In genomic region chr11:97146724-97147123, GRCm38 (mm10) we compare ENCODE assay signal across 8 mouse cellular contexts. TPM values are rescaled to one million over a fixed set of nuclear protein-coding genes. Genes with fewer than 3 reads are reported as not detected.
DNase-seq lines count a peak whose midpoint lies in the region; ATAC-seq and TF ChIP-seq lines count a peak whose summit lies in the region.

No protein-coding gene starts in this region.

- peak overlapping the region; percentile 44 for H3K4me2 ChIP-seq in liver, postnatal 0 days (ENCODE audit: low read depth, low read length)

- no peak for ATAC-seq in liver, postnatal 0 days
- ATAC-seq in erythroblast, adult 5-6 weeks (replicated peaks; ENCODE audit: low FRiP score, poor library complexity, severe bottlenecking): no peak

- no peak overlapping the region for H3K27ac ChIP-seq in ES-Bruce4 (ENCODE audit: insufficient read depth, low read length)
- H3K27ac ChIP-seq in cerebellum, adult 2 months (ENCODE audit: insufficient read depth, low read length): no peak overlapping the region
- no peak overlapping the region for H3K27ac ChIP-seq in liver, postnatal 0 days (ENCODE audit: low read depth)

- H3K4me1 ChIP-seq in ES-Bruce4 (ENCODE audit: control insufficient read depth, insufficient read depth, low read length): peaks cover 5% of the 10 kb centered on the region
- peaks cover 10% of the 10 kb centered on the region for H3K4me1 ChIP-seq in cerebellum, adult 2 months (ENCODE audit: control insufficient read depth, insufficient read depth, low read length)
- H3K4me1 ChIP-seq in liver, postnatal 0 days (ENCODE audit: insufficient read depth): peaks cover 14% of the 10 kb centered on the region

- no peaks in the 10 kb centered on the region for H3K36me3 ChIP-seq in ES-Bruce4 (ENCODE audit: control insufficient read depth, insufficient read depth, low read length, poor library complexity, severe bottlenecking)
- 0 out of 2 replicates have a peak, but pooled peaks cover 6% of the 10 kb centered on the region for H3K36me3 ChIP-seq in liver, postnatal 0 days (replicated peaks; ENCODE audit: insufficient read depth, low read length)

- peak; percentile 67 for DNase-seq in 416B (ENCODE audit: low read depth)
- DNase-seq in cerebellum, adult 2 months: peak; percentile 54 to 80
- DNase-seq in gastrocnemius, postnatal 10 days: peak; percentile 84
- DNase-seq in kidney, postnatal 14 days: peak; percentile 72
- peak; percentile 82 for DNase-seq in liver, postnatal 0 days
- peak; percentile 58 to 70 for DNase-seq in right cerebral cortex, postnatal 36 days (ENCODE audit: low spot score in 2 of 2)

- no peak for TF ChIP-seq EP300 in ES-Bruce4 (IDR thresholded peaks at IDR 0.05; ENCODE audit: insufficient read depth, low read depth, low read length)
- no peak for TF ChIP-seq EP300 in liver, postnatal 0 days (IDR thresholded peaks at IDR 0.05; ENCODE audit: low read depth)

- TF ChIP-seq CTCF in ES-Bruce4 (IDR thresholded peaks at IDR 0.05; ENCODE audit: low read depth, low read length): peak; percentile 94
- TF ChIP-seq CTCF in cerebellum, adult 2 months (IDR thresholded peaks at IDR 0.05; ENCODE audit: borderline replicate concordance, insufficient read depth, low read depth, low read length): peak; percentile 85
- peak; percentile 90 for TF ChIP-seq CTCF in liver, postnatal 0 days (IDR thresholded peaks at IDR 0.05; ENCODE audit: low read depth)

- WGBS in cerebellum, adult 2 months: 13% methylated on average over 8 of the region's 8 CpGs
- WGBS in liver, postnatal 0 days (ENCODE audit: insufficient replicate concordance): 10% methylated on average over 8 of the region's 8 CpGs

- H3K4me3 ChIP-seq in ES-Bruce4 (ENCODE audit: low read depth, low read length): no peak overlapping the region
- H3K4me3 ChIP-seq in cerebellum, adult 2 months (replicated peaks; ENCODE audit: insufficient read depth, low read depth, low read length): no peak overlapping the region
- H3K4me3 ChIP-seq in liver, postnatal 0 days (ENCODE audit: low read depth, low read length): no peak overlapping the region

- TF ChIP-seq POLR2A in ES-Bruce4 (IDR thresholded peaks at IDR 0.05; ENCODE audit: insufficient read depth, low read length): no peak
- TF ChIP-seq POLR2A in cerebellum, adult 2 months (IDR thresholded peaks at IDR 0.05; ENCODE audit: borderline replicate concordance, insufficient read depth, low read length): no peak

- peak overlapping the region; percentile 20; the same call in 1 of the 2 replicates for H3K9ac ChIP-seq in ES-Bruce4 (ENCODE audit: low read depth, poor library complexity, severe bottlenecking)
- H3K9ac ChIP-seq in liver, postnatal 0 days (replicated peaks): no peak overlapping the region

- no peaks in the 10 kb centered on the region for H3K9me3 ChIP-seq in ES-Bruce4 (replicated peaks; ENCODE audit: control insufficient read depth, insufficient read depth, low read length, poor library complexity, severe bottlenecking)
- H3K9me3 ChIP-seq in liver, postnatal 0 days (ENCODE audit: low read length): no peaks in the 10 kb centered on the region

- no peaks in the 10 kb centered on the region for H3K27me3 ChIP-seq in ES-Bruce4 (ENCODE audit: control insufficient read depth, insufficient read depth, low read length, poor library complexity, severe bottlenecking)
- no peaks in the 10 kb centered on the region for H3K27me3 ChIP-seq in cerebellum, adult 2 months (ENCODE audit: control insufficient read depth, insufficient read depth, low read length)
- peaks cover 15% of the 10 kb centered on the region for H3K27me3 ChIP-seq in liver, postnatal 0 days (ENCODE audit: insufficient read depth, low read length)

RNA-seq across cellular contexts. Expression of gene Tbkbp1, which starts 4.6 kb away (rescaled TPM):
- 5.4 and 6.1 TPM in 2 replicates for polyA plus RNA-seq in ES-Bruce4 (2011; ENCODE audit: insufficient read depth, insufficient read length, low read depth, missing spikeins)
- 94.3 and 97.7 TPM in 2 replicates for polyA plus RNA-seq in cerebellum, adult 2 months (2012; rRNA removed)
- 1 to 10 TPM; 7.1 to 9.9 TPM for total RNA-seq in gastrocnemius, postnatal 10 days (2021)
- 1.6 and 1.8 TPM in 2 replicates for polyA plus RNA-seq in liver, postnatal 0 days (2015; fragmentation: Nextera tagmentation; extraction: Ambion mirVana)
- 0.96 and 2.7 TPM in 2 replicates for total RNA-seq in erythroblast, adult 5-6 weeks (2015; ENCODE audit: low replicate concordance)
- total RNA-seq in erythroblast, adult 5-6 weeks (2017; ENCODE audit: low replicate concordance): 0.70 and 6.3 TPM in 2 replicates

RNA-seq across cellular contexts. Expression of gene Tbx21, which starts 31.6 kb away (rescaled TPM):
- 0.24 TPM in 1 of 2 replicates, not detected in the other for polyA plus RNA-seq in ES-Bruce4 (2011; ENCODE audit: insufficient read depth, insufficient read length, low read depth, missing spikeins)
- polyA plus RNA-seq in cerebellum, adult 2 months (2012; rRNA removed): 0.03 TPM in 2 replicates
- 1 to 10 TPM; 1.3 to 1.7 TPM for total RNA-seq in gastrocnemius, postnatal 10 days (2021)
- 0.27 and 0.37 TPM in 2 replicates for polyA plus RNA-seq in liver, postnatal 0 days (2015; fragmentation: Nextera tagmentation; extraction: Ambion mirVana)
- not detected in 2 replicates for total RNA-seq in erythroblast, adult 5-6 weeks (2015; ENCODE audit: low replicate concordance)
- not detected in 2 replicates for total RNA-seq in erythroblast, adult 5-6 weeks (2017; ENCODE audit: low replicate concordance)

RNA-seq across cellular contexts. Expression of gene Kpnb1, which starts 41.0 kb away (rescaled TPM):
- polyA plus RNA-seq in ES-Bruce4 (2011; ENCODE audit: insufficient read depth, insufficient read length, low read depth, missing spikeins): 316 and 345 TPM in 2 replicates
- polyA plus RNA-seq in cerebellum, adult 2 months (2012; rRNA removed): 82.0 and 83.9 TPM in 2 replicates
- 10 to 100 TPM; 72.9 to 87.5 TPM for total RNA-seq in gastrocnemius, postnatal 10 days (2021)
- 12.1 and 12.3 TPM in 2 replicates for polyA plus RNA-seq in liver, postnatal 0 days (2015; fragmentation: Nextera tagmentation; extraction: Ambion mirVana)
- total RNA-seq in erythroblast, adult 5-6 weeks (2015; ENCODE audit: low replicate concordance): 30.6 and 42.6 TPM in 2 replicates
- total RNA-seq in erythroblast, adult 5-6 weeks (2017; ENCODE audit: low replicate concordance): 102 and 119 TPM in 2 replicates

Comparison
In these comparisons a context has a peak if more than half of its experiments do, and no peak if none do; other contexts are left out.
1. RNA of gene Tbkbp1, which starts 4.6 kb away (polyA plus RNA-seq): 94.3 to 97.7 TPM in cerebellum, adult 2 months; 5.4 to 6.1 TPM in ES-Bruce4 and 1.6 to 1.8 TPM in liver, postnatal 0 days; every median in the first group is over 10 times any median in the second.
2. Peak in every context shown above with its lines, with median percentiles within 50 percentile points of each other: DNase-seq and CTCF ChIP-seq.